Mouse (Mus musculus) C2C12 (cell line): Measurements from ENCODE around the gene Dnajb8. TPM values are rescaled to one million over a fixed set of nuclear protein-coding genes. Genes with fewer than 3 reads are reported as not detected.

Source experiments
- H3K27me3 ChIP-seq: one replicate; pipeline ENCODE4 v1.6.1; 2011; ENCODE audit not compliant: control insufficient read depth, insufficient read depth, insufficient read length
- H3K36me3 ChIP-seq: one replicate; pipeline ENCODE4 v1.6.1; 2011; ENCODE audit not compliant: control insufficient read depth, insufficient read depth
- H3K4me3 ChIP-seq: one replicate; pipeline ENCODE4 v1.5.1; 2011; ENCODE audit warnings: mild to moderate bottlenecking, control low read depth; ENCODE audit not compliant: poor library complexity, insufficient read depth, severe bottlenecking
- H3K79me2 ChIP-seq: one replicate; pipeline ENCODE4 v1.6.1; 2011; ENCODE audit not compliant: control insufficient read depth, insufficient read depth
- H3K79me3 ChIP-seq: one replicate; pipeline ENCODE4 v1.6.1; 2011; ENCODE audit warnings: low read depth, control low read depth
- H3ac ChIP-seq: one replicate; pipeline ENCODE3; 2011; ENCODE audit warnings: low read depth; ENCODE audit not compliant: control insufficient read depth, insufficient read length
- CEBPB ChIP-seq: IDR thresholded peaks from one replicate; pipeline ENCODE4 v1.6.1; 2011; ENCODE audit warnings: low read depth, mild to moderate bottlenecking, control low read depth, moderate library complexity
- CTCF ChIP-seq: IDR thresholded peaks from one replicate; pipeline ENCODE4 v1.5.1; 2011; ENCODE audit not compliant: control insufficient read depth, insufficient read depth, insufficient read length
- FOSL1 ChIP-seq: IDR thresholded peaks from one replicate; pipeline ENCODE4 v1.8.0; 2011; ENCODE audit warnings: mild to moderate bottlenecking, low read length; ENCODE audit not compliant: poor library complexity, insufficient read depth, severe bottlenecking
- MAX ChIP-seq: IDR thresholded peaks from one replicate; pipeline ENCODE4 v1.6.1; 2011; ENCODE audit warnings: mild to moderate bottlenecking, control low read depth
- MYOD1 ChIP-seq: IDR thresholded peaks from one replicate; pipeline ENCODE4 v1.6.1; 2011; ENCODE audit warnings: low read depth; ENCODE audit not compliant: control insufficient read depth, insufficient read length
- MYOG ChIP-seq: IDR thresholded peaks from one replicate; pipeline ENCODE4 v1.6.1; 2011; ENCODE audit not compliant: control insufficient read depth, insufficient read length; ENCODE audit errors: extremely low read depth
- USF1 ChIP-seq: IDR thresholded peaks from one replicate; pipeline ENCODE4 v1.6.1; 2011; ENCODE audit warnings: low read depth, mild to moderate bottlenecking, control low read depth, moderate library complexity
- polyA plus RNA-seq: library from polyadenylated mRNA; unstranded; fragments of >200 nt; fragmentation: generic; extraction: Trizol; gene quantifications from one replicate; pipeline ENCODE4 v1.2.1, GENCODE M21; 2012; ENCODE audit warnings: missing spikeins

The Dnajb8 gene
- polyA plus RNA-seq, 1 experiment: not detected

GRCm38 (mm10) chr6:88276221-88276620 lies 54.2 kb downstream of the Dnajb8 start:
- no peak overlapping the region for H3ac ChIP-seq
- no peaks in the 10 kb centered on the region for H3K79me2 ChIP-seq
- H3K27me3 ChIP-seq: no peaks in the 10 kb centered on the region
- no peaks in the 10 kb centered on the region for H3K36me3 ChIP-seq
- TF ChIP-seq USF1 (no peak), CTCF (no peak), MAX (no peak), FOSL1 (no peak), CEBPB (no peak), MYOD1 (no peak), MYOG (no peak)
- no peak overlapping the region for H3K4me3 ChIP-seq
- no peaks in the 10 kb centered on the region for H3K79me3 ChIP-seq

GRCm38 (mm10) chr6:88277242-88277641 lies 55.2 kb downstream of the Dnajb8 start:
- Histone ChIP-seq H3K79me3 (no peaks in the 10 kb centered on the region), H3K36me3 (no peaks in the 10 kb centered on the region), H3K4me3 (no peak overlapping the region), H3K79me2 (no peaks in the 10 kb centered on the region), H3ac (no peak overlapping the region), H3K27me3 (no peaks in the 10 kb centered on the region)
- TF ChIP-seq MYOG (no peak), CEBPB (no peak), CTCF (no peak), USF1 (no peak), FOSL1 (no peak), MAX (no peak)

DNA sequence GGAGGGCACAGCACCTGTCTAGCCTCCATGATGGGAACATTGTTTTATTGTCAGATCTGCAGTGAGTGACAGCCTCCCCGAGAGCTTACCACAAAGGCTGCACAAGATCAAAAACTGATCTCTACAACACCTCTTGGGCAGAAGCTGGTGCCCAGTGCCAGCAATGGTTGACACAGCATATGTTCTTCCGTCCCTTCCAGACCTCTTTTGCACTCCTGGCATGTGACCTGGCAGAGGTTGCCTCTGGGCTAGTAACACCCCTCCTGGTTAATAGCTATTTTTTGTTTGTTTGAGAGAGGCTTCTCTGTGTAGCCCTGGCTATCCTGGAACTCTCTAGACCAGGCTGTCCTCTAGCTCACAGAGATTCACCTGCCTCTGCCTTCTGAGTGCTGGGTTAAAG lies 56.1 kb downstream of the Dnajb8 start:
- Histone ChIP-seq H3K79me2 (no peaks in the 10 kb centered on the region), H3K4me3 (no peak overlapping the region), H3K27me3 (no peaks in the 10 kb centered on the region), H3ac (no peak overlapping the region), H3K79me3 (no peaks in the 10 kb centered on the region), H3K36me3 (no peaks in the 10 kb centered on the region)
- no peak for TF ChIP-seq MAX
- no peak for TF ChIP-seq MYOD1
- TF ChIP-seq USF1: no peak
- TF ChIP-seq CTCF: no peak
- no peak for TF ChIP-seq MYOG
- no peak for TF ChIP-seq CEBPB
- no peak for TF ChIP-seq FOSL1

- no peaks in the 10 kb centered on the region for H3K27me3 ChIP-seq
- H3K36me3 ChIP-seq: no peaks in the 10 kb centered on the region
- H3K79me2 ChIP-seq: no peaks in the 10 kb centered on the region
- H3ac ChIP-seq: no peak overlapping the region
- H3K4me3 ChIP-seq: no peak overlapping the region
- H3K79me3 ChIP-seq: no peaks in the 10 kb centered on the region
- no peak for TF ChIP-seq CEBPB
- no peak for TF ChIP-seq FOSL1
- TF ChIP-seq MYOG: no peak
- TF ChIP-seq USF1: no peak
- no peak for TF ChIP-seq MYOD1
- no peak for TF ChIP-seq CTCF
- no peak for TF ChIP-seq MAX
Measured at GRCm38 (mm10) chr6:88290129-88290766, 68.2 kb downstream of the Dnajb8 start.

GRCm38 (mm10) chr6:88292274-88292909 lies 70.3 kb downstream of the Dnajb8 start:
- Histone ChIP-seq H3K79me3 (no peaks in the 10 kb centered on the region), H3K79me2 (no peaks in the 10 kb centered on the region), H3K27me3 (no peaks in the 10 kb centered on the region), H3ac (no peak overlapping the region), H3K4me3 (no peak overlapping the region), H3K36me3 (no peaks in the 10 kb centered on the region)
- TF ChIP-seq MYOG: no peak
- no peak for TF ChIP-seq MYOD1

DNA sequence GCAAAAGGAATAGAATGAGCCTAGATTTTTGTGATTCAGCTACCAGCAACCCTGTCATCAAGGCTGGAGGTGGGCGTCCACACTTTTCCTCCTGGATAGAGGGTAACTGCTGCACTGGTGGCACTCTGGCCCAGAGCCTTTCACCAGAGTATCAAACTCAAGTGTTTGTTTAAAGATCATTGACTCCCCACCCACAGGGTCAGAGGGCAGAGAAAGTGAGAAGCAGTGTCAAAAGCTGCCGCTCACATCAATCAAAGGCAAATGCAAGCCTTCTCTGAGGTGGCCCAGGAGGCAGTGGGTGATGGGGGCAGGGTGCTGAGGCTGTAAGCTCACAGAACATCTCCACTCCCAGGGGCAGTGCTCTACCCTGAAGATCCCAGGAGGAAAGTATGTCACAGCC lies 77.4 kb downstream of the Dnajb8 start:
- Histone ChIP-seq H3K4me3 (no peak overlapping the region), H3ac (no peak overlapping the region), H3K79me2 (no peaks in the 10 kb centered on the region), H3K27me3 (no peaks in the 10 kb centered on the region), H3K79me3 (no peaks in the 10 kb centered on the region), H3K36me3 (no peaks in the 10 kb centered on the region)
- TF ChIP-seq FOSL1 (no peak), MAX (no peak), USF1 (no peak), CEBPB (no peak), MYOG (no peak), CTCF (no peak), MYOD1 (no peak)
